Mouse (Mus musculus): Measurements from ENCODE around the gene Slc35b3. TPM values are rescaled to one million over a fixed set of nuclear protein-coding genes. Genes with fewer than 3 reads are reported as not detected.

Slc35b3 gene
- polyA plus RNA-seq (2015; fragmentation: Nextera tagmentation; extraction: Ambion mirVana) = 29.7 and 35.0 TPM in 2 replicates

- Histone ChIP-seq H3K4me2 (peak within 1 kb of the TSS; percentile 71), H3K9me3 (no peaks in the 10 kb centered on the region), H3K27ac (replicated peaks) (peak within 1 kb of the TSS; percentile 68), H3K9ac (peak within 1 kb of the TSS; percentile 89), H3K4me3 (peak within 1 kb of the TSS; percentile 86), H3K36me3 (peaks cover 5% of the 10 kb centered on the region; the same call in 1 of the 2 replicates), H3K27me3 (no peaks in the 10 kb centered on the region), H3K4me1 (replicated peaks) (peaks cover 26% of the 10 kb centered on the region)
- WGBS = 1% methylated on average over 67 of the region's 67 CpGs
- peak; percentile 99 for ATAC-seq (ENCODE audit: low read depth)
These were observed at the start of gene Slc35b3 for GRCm38 (mm10) chr13:38960063-38961050. Gene Slc35b3 (minus strand): TSS chr13:38960875.

GRCm38 (mm10) chr13:39010280-39010679, 49.6 kb upstream of the Slc35b3 start:
- Histone ChIP-seq H3K9ac (no peak overlapping the region), H3K4me3 (no peak overlapping the region), H3K9me3 (no peaks in the 10 kb centered on the region), H3K27ac (replicated peaks) (no peak overlapping the region), H3K4me1 (replicated peaks) (peaks cover 7% of the 10 kb centered on the region), H3K36me3 (no peaks in the 10 kb centered on the region), H3K27me3 (no peaks in the 10 kb centered on the region), H3K4me2 (no peak overlapping the region)
- 85% methylated on average over 4 of the region's 4 CpGs for WGBS
- ATAC-seq (ENCODE audit: low read depth) = no peak

GRCm38 (mm10) chr13:39003101-39003762, 42.6 kb upstream of the Slc35b3 start:
- Histone ChIP-seq H3K4me1 (replicated peaks) (no peaks in the 10 kb centered on the region), H3K9me3 (no peaks in the 10 kb centered on the region), H3K36me3 (no peaks in the 10 kb centered on the region), H3K27me3 (no peaks in the 10 kb centered on the region), H3K4me3 (no peak overlapping the region), H3K4me2 (no peak overlapping the region), H3K9ac (no peak overlapping the region), H3K27ac (replicated peaks) (no peak overlapping the region)
- no peak for ATAC-seq (ENCODE audit: low read depth)

GRCm38 (mm10) chr13:39002424-39002823, 41.7 kb upstream of the Slc35b3 start:
- WGBS = 71% methylated on average over 1 of the region's 1 CpGs
- Histone ChIP-seq H3K4me2 (no peak overlapping the region), H3K9me3 (no peaks in the 10 kb centered on the region), H3K9ac (no peak overlapping the region), H3K4me3 (no peak overlapping the region), H3K36me3 (no peaks in the 10 kb centered on the region), H3K27ac (replicated peaks) (no peak overlapping the region), H3K27me3 (no peaks in the 10 kb centered on the region), H3K4me1 (replicated peaks) (no peaks in the 10 kb centered on the region)
- ATAC-seq (ENCODE audit: low read depth) = no peak

GRCm38 (mm10) chr13:39001434-39001833, 40.8 kb upstream of the Slc35b3 start:
- no peaks in the 10 kb centered on the region for H3K9me3 ChIP-seq
- no peak overlapping the region for H3K4me3 ChIP-seq
- H3K27me3 ChIP-seq = no peaks in the 10 kb centered on the region
- H3K36me3 ChIP-seq = no peaks in the 10 kb centered on the region
- no peak overlapping the region for H3K9ac ChIP-seq
- ATAC-seq (ENCODE audit: low read depth) = no peak
- no peak overlapping the region for H3K27ac ChIP-seq (replicated peaks)
- no peak overlapping the region for H3K4me2 ChIP-seq
- WGBS = 93% methylated on average over 11 of the region's 11 CpGs
- H3K4me1 ChIP-seq (replicated peaks) = no peaks in the 10 kb centered on the region

GRCm38 (mm10) chr13:38998958-38999357, 38.3 kb upstream of the Slc35b3 start:
- Histone ChIP-seq H3K27ac (replicated peaks) (no peak overlapping the region), H3K27me3 (no peaks in the 10 kb centered on the region), H3K36me3 (no peaks in the 10 kb centered on the region), H3K4me1 (replicated peaks) (no peaks in the 10 kb centered on the region), H3K4me2 (no peak overlapping the region), H3K9ac (no peak overlapping the region), H3K9me3 (no peaks in the 10 kb centered on the region), H3K4me3 (no peak overlapping the region)
- WGBS = 80% methylated on average over 9 of the region's 9 CpGs
- ATAC-seq (ENCODE audit: low read depth) = no peak

GRCm38 (mm10) chr13:38992529-38992928, 31.9 kb upstream of the Slc35b3 start:
- H3K9me3 ChIP-seq = no peaks in the 10 kb centered on the region
- H3K9ac ChIP-seq = no peak overlapping the region
- H3K36me3 ChIP-seq = no peaks in the 10 kb centered on the region
- no peak overlapping the region for H3K27ac ChIP-seq (replicated peaks)
- no peak for ATAC-seq (ENCODE audit: low read depth)
- H3K4me3 ChIP-seq = no peak overlapping the region
- 26% methylated on average over 5 of the region's 5 CpGs for WGBS
- H3K4me1 ChIP-seq (replicated peaks) = no peaks in the 10 kb centered on the region
- no peaks in the 10 kb centered on the region for H3K27me3 ChIP-seq
- H3K4me2 ChIP-seq = no peak overlapping the region

- Histone ChIP-seq H3K4me2 (no peak overlapping the region), H3K27me3 (no peaks in the 10 kb centered on the region), H3K4me1 (replicated peaks) (no peaks in the 10 kb centered on the region), H3K36me3 (no peaks in the 10 kb centered on the region), H3K9ac (no peak overlapping the region), H3K9me3 (0 out of 2 replicates have a peak, but pooled peaks cover 8% of the 10 kb centered on the region), H3K27ac (replicated peaks) (no peak overlapping the region), H3K4me3 (no peak overlapping the region)
- WGBS = 87% methylated on average over 5 of the region's 5 CpGs
- no peak for ATAC-seq (ENCODE audit: low read depth)
These were observed 23.1 kb upstream of the Slc35b3 start for GRCm38 (mm10) chr13:38983751-38984150.

GRCm38 (mm10) chr13:38980900-38981299, 20.2 kb upstream of the Slc35b3 start:
- H3K27ac ChIP-seq (replicated peaks) = no peak overlapping the region
- no peak overlapping the region for H3K4me2 ChIP-seq
- H3K4me1 ChIP-seq (replicated peaks) = peaks cover 3% of the 10 kb centered on the region; the same call in 1 of the 2 replicates
- no peak overlapping the region for H3K9ac ChIP-seq
- no peaks in the 10 kb centered on the region for H3K27me3 ChIP-seq
- no peaks in the 10 kb centered on the region for H3K9me3 ChIP-seq
- no peak overlapping the region for H3K4me3 ChIP-seq
- 79% methylated on average over 3 of the region's 3 CpGs for WGBS
- no peak for ATAC-seq (ENCODE audit: low read depth)
- H3K36me3 ChIP-seq = no peaks in the 10 kb centered on the region

- Histone ChIP-seq H3K9me3 (no peaks in the 10 kb centered on the region), H3K9ac (no peak overlapping the region), H3K27ac (replicated peaks) (0 out of 2 replicates have a peak overlapping the region, but pooled peaks have one; percentile 46), H3K27me3 (no peaks in the 10 kb centered on the region), H3K4me3 (no peak overlapping the region), H3K4me1 (replicated peaks) (peaks cover 3% of the 10 kb centered on the region; the same call in 1 of the 2 replicates), H3K4me2 (peak overlapping the region; percentile 13; the same call in 1 of the 2 replicates), H3K36me3 (no peaks in the 10 kb centered on the region)
- 31% methylated on average over 6 of the region's 6 CpGs for WGBS
- ATAC-seq (ENCODE audit: low read depth) = peak; percentile 75; the same call in 1 of the 2 replicates
These were observed 16.3 kb upstream of the Slc35b3 start for GRCm38 (mm10) chr13:38976978-38977377.

- H3K27me3 ChIP-seq = no peaks in the 10 kb centered on the region
- peaks cover 3% of the 10 kb centered on the region; the same call in 1 of the 2 replicates for H3K4me1 ChIP-seq (replicated peaks)
- ATAC-seq (ENCODE audit: low read depth) = no peak
- H3K4me2 ChIP-seq = no peak overlapping the region
- no peak overlapping the region for H3K9ac ChIP-seq
- no peak overlapping the region for H3K27ac ChIP-seq (replicated peaks)
- no peaks in the 10 kb centered on the region for H3K36me3 ChIP-seq
- H3K9me3 ChIP-seq = no peaks in the 10 kb centered on the region
- WGBS = 85% methylated on average over 5 of the region's 5 CpGs
- H3K4me3 ChIP-seq = no peak overlapping the region
These were observed 15.2 kb upstream of the Slc35b3 start for GRCm38 (mm10) chr13:38975853-38976252.

GRCm38 (mm10) chr13:38972602-38973001, 11.9 kb upstream of the Slc35b3 start:
- Histone ChIP-seq H3K9ac (no peak overlapping the region), H3K4me3 (no peak overlapping the region), H3K4me2 (no peak overlapping the region), H3K4me1 (replicated peaks) (peaks cover 3% of the 10 kb centered on the region; the same call in 1 of the 2 replicates), H3K9me3 (no peaks in the 10 kb centered on the region), H3K36me3 (no peaks in the 10 kb centered on the region), H3K27ac (replicated peaks) (no peak overlapping the region), H3K27me3 (no peaks in the 10 kb centered on the region)
- WGBS = 5% methylated on average over 6 of the region's 6 CpGs
- no peak for ATAC-seq (ENCODE audit: low read depth)
